Mouse (Mus musculus) ES-E14 (cell line): Measurements from ENCODE around the gene March5. TPM values are rescaled to one million over a fixed set of nuclear protein-coding genes. Genes with fewer than 3 reads are reported as not detected.
"Not testable (repeated sequence)": the region's sequence is repeated elsewhere in the genome, so short reads cannot be mapped to it uniquely, and the experiment has no call there.

ENCODE experiments used
- DNase-seq: peaks from one replicate; pipeline ENCODE4 v3.0.0-alpha.2; 2013; ENCODE audit warnings: low read depth, low spot score
- H3K27ac ChIP-seq: 2 replicates; pipeline ENCODE4 v1.5.1; 2012; ENCODE audit warnings: low read depth, mild to moderate bottlenecking, low read length, moderate library complexity, mixed read lengths; ENCODE audit not compliant: poor library complexity, insufficient read depth, severe bottlenecking
- H3K36me3 ChIP-seq: 2 replicates; pipeline ENCODE4 v1.6.1; 2012; ENCODE audit warnings: mild to moderate bottlenecking, low read length, moderate library complexity, mixed read lengths; ENCODE audit not compliant: control insufficient read depth, poor library complexity, insufficient read depth, severe bottlenecking
- H3K4me1 ChIP-seq, 2 experiments: fragments of 150-350 bp in 1 of 2; sonication (generic) in 1 of 2; 2 replicates each; pipeline ENCODE4 v1.6.1; 2012; ENCODE audit warnings: low read length in 2 of 2, mild to moderate bottlenecking in 1 of 2, mixed read lengths in 1 of 2; ENCODE audit not compliant: control insufficient read depth in 2 of 2, insufficient read depth in 2 of 2, poor library complexity in 1 of 2
- H3K4me3 ChIP-seq, 2 experiments: fragments of 150-350 bp in 1 of 2; sonication (generic) in 1 of 2; 2 replicates each; pipeline ENCODE4 v1.5.1; 2012; ENCODE audit warnings: low read length in 2 of 2, low read depth in 1 of 2, mild to moderate bottlenecking in 1 of 2, mixed read lengths in 1 of 2; ENCODE audit not compliant: insufficient read depth in 1 of 2, poor library complexity in 1 of 2, severe bottlenecking in 1 of 2
- H3K9ac ChIP-seq: 2 replicates; pipeline ENCODE4 v1.6.1; 2012; ENCODE audit warnings: low read depth, mild to moderate bottlenecking, low read length, mixed read lengths; ENCODE audit not compliant: poor library complexity, insufficient read depth, severe bottlenecking
- H3K9me3 ChIP-seq: fragments of 150-350 bp; sonication (generic); 2 replicates; pipeline ENCODE4 v1.6.1; 2012; ENCODE audit warnings: low read depth, mild to moderate bottlenecking, low read length; ENCODE audit not compliant: control insufficient read depth, insufficient read depth
- CHD2 ChIP-seq: IDR thresholded peaks from 2 replicates; pipeline ENCODE4 v1.6.1; 2014; ENCODE audit warnings: mild to moderate bottlenecking, low read depth, low read length, inconsistent platforms
- HCFC1 ChIP-seq: IDR thresholded peaks from 2 replicates; pipeline ENCODE4 v1.6.1; 2012; ENCODE audit warnings: low read length, inconsistent platforms, borderline replicate concordance; ENCODE audit not compliant: insufficient read depth
- MAFK ChIP-seq: IDR thresholded peaks from 2 replicates; pipeline ENCODE4 v1.6.1; 2014; ENCODE audit warnings: mild to moderate bottlenecking, low read depth, low read length, inconsistent platforms; ENCODE audit not compliant: insufficient read depth
- ZC3H11A ChIP-seq: IDR thresholded peaks from 2 replicates; pipeline ENCODE4 v1.6.1; 2012; ENCODE audit warnings: low read depth, mild to moderate bottlenecking, inconsistent platforms, low read length, borderline replicate concordance
- ZNF384 ChIP-seq: IDR thresholded peaks from 2 replicates; pipeline ENCODE4 v1.6.1; 2012; ENCODE audit warnings: low read depth, low read length, inconsistent platforms
- in situ Hi-C, 2 experiments: fragments of 600-800 bp; cut with MboI; formaldehyde crosslinking; loops; one replicate each; pipeline ENCODE4 v1.15.1; 2025; ENCODE audit warnings: low sequenced_read_pairs in 2 of 2, inconsistent platforms in 1 of 2; ENCODE audit not compliant: unreplicated experiment in 2 of 2
- total RNA-seq: library from RNA; depleted of rRNA; stranded (reverse); fragments of 300-350 nt; gene quantifications from 2 replicates; pipeline ENCODE4 v1.2.3, GENCODE M21; 2012

March5 gene
- total RNA-seq, 1 experiment = 104 TPM

GRCm38 (mm10) chr19:37211416-37211815 is 4.1 kb downstream of the March5 start:
- no peak for DNase-seq
- in situ Hi-C loops = no loop called here
- H3K36me3 ChIP-seq = peaks cover 10% of the 10 kb centered on the region
- peaks cover 0 to 8% of the 10 kb centered on the region in 2 experiments; a peak in 2 of 4 replicates for H3K4me1 ChIP-seq
- no peak overlapping the region for H3K4me3 ChIP-seq
- TF ChIP-seq ZC3H11A (no peak), MAFK (no peak), ZNF384 (no peak), CHD2 (no peak), HCFC1 (no peak)
- H3K27ac ChIP-seq = no peak overlapping the region
- H3K9me3 ChIP-seq = no peaks in the 10 kb centered on the region
- no peak overlapping the region for H3K9ac ChIP-seq

- TF ChIP-seq HCFC1 = no peak
- TF ChIP-seq ZC3H11A = no peak
- no peak for TF ChIP-seq MAFK
- no peak for TF ChIP-seq ZNF384
- no peak for TF ChIP-seq CHD2
- Histone ChIP-seq H3K36me3 (peaks cover 15% of the 10 kb centered on the region), H3K4me1 (no peaks in the 10 kb centered on the region; a peak in 1 of 4 replicates), H3K27ac (no peak overlapping the region), H3K4me3 (no peak overlapping the region), H3K9me3 (no peaks in the 10 kb centered on the region), H3K9ac (no peak overlapping the region)
- in situ Hi-C loops = no loop called here
- DNase-seq = no peak
Measured at GRCm38 (mm10) chr19:37214711-37215110, 7.4 kb downstream of the March5 start.

- in situ Hi-C loops = no loop called here
- no peak for TF ChIP-seq ZNF384
- no peak for DNase-seq
Measured at GRCm38 (mm10) chr19:37225197-37225862, 18.0 kb downstream of the March5 start.

GRCm38 (mm10) chr19:37232598-37232997 is 25.3 kb downstream of the March5 start:
- H3K4me1 ChIP-seq, H3K9me3 ChIP-seq, DNase-seq, H3K36me3 ChIP-seq, H3K4me3 ChIP-seq, H3K27ac ChIP-seq, in situ Hi-C loops, H3K9ac ChIP-seq: not testable (repeated sequence)

More at GRCm38 (mm10) chr19:37225197-37225862, 18.0 kb downstream of the March5 start:
- Histone ChIP-seq H3K4me1 (no peaks in the 10 kb centered on the region), H3K9me3 (no peaks in the 10 kb centered on the region), H3K4me3 (no peak overlapping the region), H3K9ac (no peak overlapping the region), H3K27ac (no peak overlapping the region), H3K36me3 (peaks cover 5% of the 10 kb centered on the region)
